Mouse (Mus musculus): ENCODE data around the gene Rara.

- no peak for TF ChIP-seq CTCF (IDR thresholded peaks at IDR 0.05; ENCODE audit: borderline replicate concordance, insufficient read depth, low read length)
- no peak for TF ChIP-seq POLR2A (IDR thresholded peaks at IDR 0.05; ENCODE audit: low read depth, low read length)
Measured at GRCm38 (mm10) chr11:98927438-98928076, at the start of gene Rara.
